Comparison of ENCODE assay signal across 34 mouse cellular contexts in genomic region chr7:83840076-83840475, GRCm38 (mm10). TPM values are rescaled to one million over a fixed set of nuclear protein-coding genes. Genes with fewer than 3 reads are reported as not detected.
"Had no signal": no experiment of that assay in that cellular context is flagged by ENCODE, and none has a peak within 500 bp of the region (broad histone marks: within the 10 kb centered on the region; RNA-seq: fewer than 3 reads in every experiment).

No protein-coding gene starts in this region.

- H3K9me3 ChIP-seq: limb, embryonic 10.5 days; limb, embryonic 12.5 days; limb, embryonic 13.5 days; limb, embryonic 15.5 days; liver, embryonic 12.5 days; liver, embryonic 13.5 days; liver, embryonic 15.5 days; lung, embryonic 15.5 days; megakaryocyte, embryonic 14.5 days; midbrain, embryonic 10.5 days; midbrain, embryonic 12.5 days; midbrain, embryonic 15.5 days; neural tube, embryonic 12.5 days had no signal

- H3K4me2 ChIP-seq: limb, embryonic 12.5 days; limb, embryonic 13.5 days; limb, embryonic 15.5 days; liver, embryonic 11.5 days; liver, embryonic 12.5 days; liver, embryonic 13.5 days; liver, embryonic 15.5 days; lung, embryonic 14.5 days; lung, embryonic 15.5 days; midbrain, embryonic 12.5 days; midbrain, embryonic 15.5 days; neural tube, embryonic 12.5 days had no signal

- H3K27me3 ChIP-seq: limb, embryonic 12.5 days; limb, embryonic 13.5 days; limb, embryonic 15.5 days; liver, embryonic 12.5 days; liver, embryonic 13.5 days; liver, embryonic 15.5 days; lung, embryonic 15.5 days; midbrain, embryonic 12.5 days; midbrain, embryonic 15.5 days; neural tube, embryonic 12.5 days had no signal

- DNase-seq: left cerebral cortex, postnatal 4 days; liver; liver, embryonic 13.5 days; liver, postnatal 0 days; lung, adult 18-20 months; lung, adult 2 months; lung, embryonic 14.5 days; lung, postnatal 10 days; lung, postnatal 14 days; lung, postnatal 36 days; lung, postnatal 4 days; midbrain, embryonic 14.5 days had no signal

- H3K4me1 ChIP-seq: limb, embryonic 10.5 days; limb, embryonic 12.5 days; limb, embryonic 15.5 days; liver, embryonic 15.5 days; midbrain, embryonic 12.5 days; midbrain, embryonic 15.5 days; neural tube, embryonic 12.5 days had no signal

- H3K36me3 ChIP-seq: limb, embryonic 10.5 days; limb, embryonic 12.5 days; limb, embryonic 13.5 days; limb, embryonic 15.5 days; liver, embryonic 12.5 days; liver, embryonic 13.5 days; liver, embryonic 15.5 days; lung, embryonic 15.5 days; midbrain, embryonic 10.5 days; midbrain, embryonic 12.5 days; midbrain, embryonic 15.5 days; neural tube, embryonic 12.5 days had no signal

- H3K4me3 ChIP-seq: left cerebral cortex, adult 2 months; limb, embryonic 10.5 days; limb, embryonic 12.5 days; limb, embryonic 13.5 days; limb, embryonic 15.5 days; liver, embryonic 12.5 days; liver, embryonic 13.5 days; liver, embryonic 15.5 days; lung, embryonic 15.5 days; megakaryocyte, embryonic 14.5 days; midbrain, embryonic 10.5 days; midbrain, embryonic 12.5 days; midbrain, embryonic 15.5 days; myocyte; neural tube, embryonic 12.5 days had no signal

- H3K9ac ChIP-seq: limb, embryonic 12.5 days; limb, embryonic 13.5 days; limb, embryonic 15.5 days; liver, embryonic 12.5 days; liver, embryonic 13.5 days; liver, embryonic 14.5 days; liver, embryonic 15.5 days; liver, postnatal 0 days; lung, embryonic 14.5 days; lung, embryonic 15.5 days; midbrain, embryonic 12.5 days; midbrain, embryonic 15.5 days; neural tube, embryonic 12.5 days had no signal

- ATAC-seq: liver, embryonic 12.5 days; liver, postnatal 0 days; lung, postnatal 0 days; midbrain, embryonic 15.5 days; midbrain, embryonic 16.5 days had no signal

- H3K27ac ChIP-seq: left cerebral cortex, adult 2 months; limb, embryonic 10.5 days; limb, embryonic 12.5 days; limb, embryonic 13.5 days; limb, embryonic 15.5 days; liver, embryonic 12.5 days; liver, embryonic 13.5 days; liver, embryonic 14.5 days; liver, embryonic 15.5 days; lung, embryonic 15.5 days; macrophage; midbrain, embryonic 10.5 days; midbrain, embryonic 12.5 days; midbrain, embryonic 15.5 days; neural tube, embryonic 12.5 days had no signal

RNA-seq across cellular contexts. Expression of gene Cfap161, which starts 45.4 kb away (rescaled TPM):
- polyA plus RNA-seq: liver, adult 2 months; liver, embryonic 11.5 days; liver, embryonic 12.5 days; liver, embryonic 13.5 days; liver, embryonic 15.5 days; liver, embryonic 16.5 days; liver, postnatal 0 days; midbrain, embryonic 12.5 days; neural tube, embryonic 11.5 days; neural tube, embryonic 12.5 days had no signal
